Mouse (Mus musculus): ENCODE data around the gene Enthd1.

DNA sequence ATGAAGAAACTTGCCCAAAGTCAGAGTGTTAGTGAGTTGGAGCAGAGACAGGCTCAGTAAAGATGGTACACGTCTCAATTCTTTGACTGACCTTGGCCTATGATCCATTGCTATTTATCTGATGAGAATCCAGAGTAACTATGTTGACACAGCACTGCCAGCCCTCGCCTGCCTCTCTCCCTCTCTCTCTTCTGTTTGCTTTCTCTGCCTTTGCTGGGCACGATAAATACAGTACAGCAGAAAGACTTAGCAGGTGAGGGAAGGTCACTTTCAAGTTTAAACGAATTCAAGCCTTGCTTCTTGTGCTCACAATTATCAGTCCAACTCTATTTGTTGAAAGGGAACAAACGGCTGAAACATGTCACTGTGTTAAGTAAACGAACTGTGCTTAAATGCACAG, 19.5 kb downstream of the Enthd1 start:
- TF ChIP-seq CTCF (IDR thresholded peaks at IDR 0.05; ENCODE audit: low read depth, low read length) (no peak), POLR2A (IDR thresholded peaks at IDR 0.05; ENCODE audit: borderline replicate concordance, low read depth, low read length) (no peak)
